Mouse (Mus musculus) kidney, postnatal 0 days (tissue): ENCODE measurements around the gene H1fx. TPM values are rescaled to one million over a fixed set of nuclear protein-coding genes. Genes with fewer than 3 reads are reported as not detected.
A peak's percentile ranks its signal among the peaks of the same experiment; 100 is the strongest.

Experiments used
- ATAC-seq: fragments of 200-750 bp; cut with Nextera tagmentation; replicated peaks from 2 replicates; pipeline ENCODE4 v1.8.0; 2017; ENCODE audit warnings: low read depth, moderate number of reproducible peaks, moderate TSS enrichment, moderate library complexity; ENCODE audit not compliant: low FRiP score
- DNase-seq: peaks from one replicate; pipeline ENCODE4 v3.0.0-alpha.2; 2016; ENCODE audit warnings: low spot score
- H3K27ac ChIP-seq: fragments of 300-500 bp; sonication (generic); 2 replicates; pipeline ENCODE4 v1.5.1; 2014; ENCODE audit warnings: mild to moderate bottlenecking
- H3K27me3 ChIP-seq: fragments of 300-500 bp; sonication (generic); 2 replicates; pipeline ENCODE4 v1.6.1; 2014; ENCODE audit warnings: low read length, mixed read lengths; ENCODE audit not compliant: insufficient read depth
- H3K36me3 ChIP-seq: fragments of 300-500 bp; sonication (generic); 2 replicates; pipeline ENCODE4 v1.6.1; 2014; ENCODE audit warnings: low read length, mixed read lengths; ENCODE audit not compliant: insufficient read depth
- H3K4me1 ChIP-seq: fragments of 300-500 bp; sonication (generic); replicated peaks from 2 replicates; pipeline ENCODE4 v1.6.1; 2014; ENCODE audit warnings: antibody characterized with exemption, low read length, mixed read lengths; ENCODE audit not compliant: insufficient read depth
- H3K4me2 ChIP-seq: fragments of 300-500 bp; sonication (generic); 2 replicates; pipeline ENCODE4 v1.6.1; 2014; ENCODE audit warnings: mild to moderate bottlenecking, low read length, moderate library complexity, mixed read lengths
- H3K4me3 ChIP-seq: fragments of 300-500 bp; sonication (generic); replicated peaks from 2 replicates; pipeline ENCODE4 v1.5.1; 2014; ENCODE audit warnings: low read depth, low read length
- H3K9ac ChIP-seq: fragments of 300-500 bp; sonication (generic); 2 replicates; pipeline ENCODE4 v1.6.1; 2014; ENCODE audit warnings: low read depth, low read length
- H3K9me3 ChIP-seq: fragments of 300-500 bp; sonication (generic); replicated peaks from 2 replicates; pipeline ENCODE4 v1.6.1; 2016; ENCODE audit warnings: low read length, inconsistent platforms, mixed read lengths
- CTCF ChIP-seq: IDR thresholded peaks from 2 replicates; pipeline ENCODE4 v1.5.1; 2016; ENCODE audit warnings: antibody characterized with exemption, low read depth, mild to moderate bottlenecking, moderate library complexity
- WGBS: fragments of 180-500 bp; shearing (Covaris S2); extraction: QIAGEN DNeasy Blood & Tissue Kit; methylation state at CpG from one replicate; pipeline ENCODE4 v1.1.7; 2014; 5-methylcytosine and 5-hydroxymethylcytosine counted together
- polyA plus RNA-seq: library from polyadenylated mRNA; unstranded; fragments of >200 nt; fragmentation: Nextera tagmentation; extraction: Ambion mirVana; gene quantifications from 2 replicates; pipeline ENCODE4 v1.2.1, GENCODE M21; 2015

The H1fx gene
- 39.4 and 72.1 TPM in 2 replicates for polyA plus RNA-seq

DNA sequence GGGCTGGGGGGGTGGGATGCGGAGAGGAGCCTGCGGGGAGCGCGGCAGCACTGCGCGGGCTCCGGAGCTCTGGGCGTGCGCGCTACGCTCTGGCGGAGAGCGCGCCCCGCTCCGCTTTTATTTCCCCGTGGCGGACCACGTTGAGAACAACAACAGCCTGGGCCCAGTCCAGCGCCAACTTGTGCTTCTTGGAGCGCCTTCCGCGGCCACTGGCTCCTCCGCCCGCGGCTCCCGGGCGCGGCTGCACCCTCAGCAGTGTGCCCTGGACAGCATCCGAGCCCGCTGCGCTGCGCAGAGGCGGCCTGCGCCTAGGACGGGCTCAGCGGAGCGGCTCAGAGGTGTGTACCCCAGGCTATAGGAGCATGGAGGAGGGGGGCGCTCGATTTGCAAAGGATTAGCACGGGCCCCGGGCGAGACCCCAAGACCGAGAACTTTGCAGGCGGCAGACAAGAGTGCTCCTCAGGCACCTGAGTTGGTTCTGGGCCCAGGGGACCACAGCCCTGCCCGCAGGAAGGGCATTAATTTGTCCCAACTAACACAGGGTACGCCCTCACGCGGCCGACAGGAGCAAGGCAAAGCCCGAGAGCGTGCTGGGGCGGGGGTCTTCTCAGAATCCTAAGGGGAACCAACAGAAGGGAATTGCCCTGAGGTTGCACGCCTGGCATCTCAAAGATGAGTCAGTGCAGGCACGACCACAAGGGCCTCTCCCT lies at the start of gene H1fx:
Gene H1fx, minus strand, starts transcription at position 91 of the 710 bp plus-strand sequence.
- H3K27me3 ChIP-seq, result no peaks in the 10 kb centered on the region
- under 1% methylated on average over 54 of the region's 55 CpGs for WGBS

DNA sequence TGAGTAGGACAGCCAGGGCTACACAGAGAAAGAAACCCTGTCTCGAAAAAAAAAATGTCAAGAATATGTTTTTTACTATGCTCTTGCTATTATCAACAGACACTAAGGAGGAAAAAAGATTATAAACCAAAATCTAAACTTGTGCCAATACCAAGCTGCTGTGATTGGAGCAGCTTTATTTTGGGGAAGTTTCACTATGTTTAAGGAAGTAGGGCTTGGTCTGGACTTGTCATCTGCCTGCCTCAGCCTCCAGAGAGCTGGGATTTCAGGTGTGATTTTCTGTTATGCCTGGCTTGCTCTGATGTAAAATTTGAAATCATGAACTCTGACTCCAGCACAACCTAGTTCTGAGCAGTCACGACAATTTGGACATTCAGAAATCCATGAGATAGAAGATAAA lies 49.0 kb upstream of the H1fx start:
- TF ChIP-seq CTCF, result no peak
- 94% methylated on average over 2 of the region's 2 CpGs for WGBS
- Histone ChIP-seq H3K27me3 (no peaks in the 10 kb centered on the region), H3K36me3 (peaks cover 4% of the 10 kb centered on the region; the same call in 1 of the 2 replicates), H3K9me3 (no peaks in the 10 kb centered on the region), H3K4me3 (no peak overlapping the region), H3K27ac (no peak overlapping the region), H3K4me2 (no peak overlapping the region), H3K4me1 (no peaks in the 10 kb centered on the region), H3K9ac (no peak overlapping the region)
- ATAC-seq (no peak), DNase-seq (no peak)

More for the DNA sequence above, at the start of gene H1fx:
- H3K4me3 ChIP-seq, result peak within 1 kb of the TSS; percentile 73
- H3K9me3 ChIP-seq, result no peaks in the 10 kb centered on the region
- peak; percentile 76 for DNase-seq
- peak within 1 kb of the TSS; percentile 89 for H3K4me2 ChIP-seq
- H3K36me3 ChIP-seq, result 0 out of 2 replicates have a peak, but pooled peaks cover 3% of the 10 kb centered on the region
- peak; percentile 85 for ATAC-seq
- peak within 1 kb of the TSS; percentile 77 for H3K27ac ChIP-seq
- peak within 1 kb of the TSS; percentile 84 for H3K9ac ChIP-seq
- peak; percentile 56 for TF ChIP-seq CTCF
- peaks cover 14% of the 10 kb centered on the region for H3K4me1 ChIP-seq

DNA sequence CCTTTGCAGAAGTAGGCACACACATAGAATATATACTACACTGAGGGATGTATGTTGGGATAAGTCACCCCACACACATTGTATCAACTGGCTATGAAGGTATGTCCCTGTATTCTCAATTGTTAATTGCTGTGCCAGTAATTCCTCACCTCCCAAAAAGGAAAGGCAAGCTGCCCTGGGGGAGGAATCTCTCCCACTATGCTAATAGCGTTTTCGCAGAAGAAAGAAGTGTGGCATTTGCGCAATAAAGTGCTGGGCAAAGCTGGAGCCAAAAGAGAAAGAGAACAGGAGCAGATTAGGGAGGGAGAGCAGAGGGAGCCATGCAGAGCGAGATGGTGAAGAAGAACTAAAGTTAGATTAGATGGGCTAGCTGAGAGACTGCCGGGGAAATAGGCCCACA lies 46.0 kb upstream of the H1fx start:
- Histone ChIP-seq H3K9ac (no peak overlapping the region), H3K9me3 (no peaks in the 10 kb centered on the region), H3K4me3 (no peak overlapping the region), H3K4me1 (no peaks in the 10 kb centered on the region), H3K36me3 (peaks cover 4% of the 10 kb centered on the region; the same call in 1 of the 2 replicates), H3K27me3 (no peaks in the 10 kb centered on the region), H3K4me2 (no peak overlapping the region), H3K27ac (no peak overlapping the region)
- DNase-seq, result no peak
- 67% methylated on average over 5 of the region's 5 CpGs for WGBS
- TF ChIP-seq CTCF, result no peak
- no peak for ATAC-seq

DNA sequence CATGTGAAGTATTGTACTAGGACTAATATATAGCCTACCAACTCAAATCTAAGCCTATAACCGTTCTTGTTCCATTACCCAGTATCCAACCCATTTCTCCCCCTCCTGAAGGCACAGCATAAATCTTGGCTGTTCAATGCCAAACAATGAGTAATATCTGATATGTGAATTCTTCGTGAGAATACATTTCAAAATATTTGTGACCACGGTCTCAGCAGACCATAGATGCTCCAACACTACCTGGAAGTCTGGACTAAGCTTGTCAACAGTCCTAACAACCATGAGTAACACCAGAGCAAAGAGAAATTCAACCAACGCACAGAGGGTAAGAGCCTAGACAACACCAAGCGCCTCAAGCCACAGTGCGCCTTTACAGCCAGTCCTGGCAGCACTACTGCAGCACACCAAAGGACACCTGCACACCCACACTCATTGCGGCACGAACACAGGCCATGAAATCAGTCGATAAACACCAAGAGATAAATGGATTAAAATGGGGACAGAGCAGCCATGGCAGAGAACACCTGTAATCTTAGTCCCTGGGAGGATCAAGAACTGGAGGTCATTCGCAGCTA lies 42.0 kb upstream of the H1fx start:
- no peak overlapping the region for H3K27ac ChIP-seq
- ATAC-seq (no peak), DNase-seq (no peak)
- H3K36me3 ChIP-seq, result no peaks in the 10 kb centered on the region
- WGBS, result 92% methylated on average over 10 of the region's 10 CpGs
- H3K9me3 ChIP-seq, result no peaks in the 10 kb centered on the region
- H3K4me1 ChIP-seq, result no peaks in the 10 kb centered on the region
- no peak overlapping the region for H3K9ac ChIP-seq
- no peak overlapping the region for H3K4me3 ChIP-seq
- no peak for TF ChIP-seq CTCF
- no peak overlapping the region for H3K4me2 ChIP-seq
- H3K27me3 ChIP-seq, result no peaks in the 10 kb centered on the region

DNA sequence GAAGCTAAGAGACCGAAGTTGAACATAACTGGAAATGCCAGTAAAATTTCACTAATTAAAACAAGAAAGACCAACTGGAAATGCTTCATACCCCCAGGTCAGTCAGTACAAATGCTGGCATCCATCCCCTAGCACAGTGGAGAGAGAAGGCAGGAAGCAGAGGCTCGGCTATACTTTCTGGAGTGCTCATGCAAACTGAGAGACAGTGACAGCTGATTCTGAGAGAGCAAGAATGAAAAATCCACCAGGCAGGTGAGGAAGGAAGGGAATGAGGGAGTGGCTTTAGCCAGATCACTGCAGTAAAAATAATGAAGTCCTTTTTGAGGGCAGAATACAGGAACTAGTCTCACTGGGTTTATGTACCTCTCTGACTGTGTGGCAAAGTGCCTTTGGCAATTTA lies 37.7 kb upstream of the H1fx start:
- Histone ChIP-seq H3K9ac (no peak overlapping the region), H3K4me3 (no peak overlapping the region), H3K27ac (no peak overlapping the region), H3K36me3 (no peaks in the 10 kb centered on the region), H3K4me1 (no peaks in the 10 kb centered on the region), H3K27me3 (no peaks in the 10 kb centered on the region), H3K4me2 (no peak overlapping the region), H3K9me3 (no peaks in the 10 kb centered on the region)
- ATAC-seq (no peak), DNase-seq (no peak)
- WGBS, result 68% methylated on average over 2 of the region's 2 CpGs
- no peak for TF ChIP-seq CTCF

DNA sequence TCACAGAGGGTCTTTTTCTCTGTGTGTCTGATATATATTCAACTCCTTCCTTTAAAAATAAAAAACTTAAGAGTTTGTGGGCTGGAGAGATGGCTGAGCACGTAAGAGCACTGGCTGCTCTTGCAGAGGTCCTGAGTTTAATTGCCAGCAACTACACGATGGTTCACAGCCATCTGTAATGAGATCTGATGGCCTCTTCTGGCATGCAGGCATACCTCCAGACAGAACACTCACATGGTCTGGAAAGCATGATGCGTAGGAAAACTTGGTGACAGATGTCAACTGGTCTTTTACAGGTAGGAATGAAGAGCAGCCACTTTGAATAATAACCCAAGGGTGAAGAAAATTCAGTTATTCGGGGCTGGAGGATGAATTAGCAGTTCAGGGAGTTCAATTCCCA lies 36.4 kb upstream of the H1fx start:
- DNase-seq (no peak), ATAC-seq (no peak)
- Histone ChIP-seq H3K4me3 (no peak overlapping the region), H3K27me3 (no peaks in the 10 kb centered on the region), H3K4me1 (no peaks in the 10 kb centered on the region), H3K27ac (no peak overlapping the region), H3K36me3 (no peaks in the 10 kb centered on the region), H3K9ac (no peak overlapping the region), H3K4me2 (no peak overlapping the region), H3K9me3 (no peaks in the 10 kb centered on the region)
- TF ChIP-seq CTCF, result no peak
- 60% methylated on average over 4 of the region's 4 CpGs for WGBS
